Mouse (Mus musculus) embryo, embryonic 11 days (tissue): Measurements from ENCODE around the gene Ccdc85b.

Experiments
- DNase-seq: peaks from one replicate; pipeline ENCODE4 v3.0.0-alpha.2; 2015

Gene Ccdc85b

DNA sequence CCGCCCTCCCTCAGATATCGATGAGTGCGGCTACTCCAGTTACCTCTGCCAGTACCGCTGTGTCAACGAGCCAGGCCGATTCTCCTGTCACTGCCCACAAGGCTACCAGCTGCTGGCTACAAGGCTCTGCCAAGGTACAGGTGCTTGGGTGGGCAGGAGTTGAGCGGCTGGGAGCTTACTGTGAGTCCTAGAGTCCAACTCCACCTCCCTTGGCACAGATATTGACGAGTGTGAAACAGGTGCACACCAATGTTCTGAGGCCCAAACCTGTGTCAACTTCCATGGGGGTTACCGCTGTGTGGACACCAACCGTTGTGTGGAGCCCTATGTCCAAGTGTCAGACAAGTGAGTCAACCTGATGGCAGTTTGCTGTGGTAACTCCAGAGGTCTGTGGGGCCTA, 22.3 kb upstream of the Ccdc85b start:
- no peak for DNase-seq

DNA sequence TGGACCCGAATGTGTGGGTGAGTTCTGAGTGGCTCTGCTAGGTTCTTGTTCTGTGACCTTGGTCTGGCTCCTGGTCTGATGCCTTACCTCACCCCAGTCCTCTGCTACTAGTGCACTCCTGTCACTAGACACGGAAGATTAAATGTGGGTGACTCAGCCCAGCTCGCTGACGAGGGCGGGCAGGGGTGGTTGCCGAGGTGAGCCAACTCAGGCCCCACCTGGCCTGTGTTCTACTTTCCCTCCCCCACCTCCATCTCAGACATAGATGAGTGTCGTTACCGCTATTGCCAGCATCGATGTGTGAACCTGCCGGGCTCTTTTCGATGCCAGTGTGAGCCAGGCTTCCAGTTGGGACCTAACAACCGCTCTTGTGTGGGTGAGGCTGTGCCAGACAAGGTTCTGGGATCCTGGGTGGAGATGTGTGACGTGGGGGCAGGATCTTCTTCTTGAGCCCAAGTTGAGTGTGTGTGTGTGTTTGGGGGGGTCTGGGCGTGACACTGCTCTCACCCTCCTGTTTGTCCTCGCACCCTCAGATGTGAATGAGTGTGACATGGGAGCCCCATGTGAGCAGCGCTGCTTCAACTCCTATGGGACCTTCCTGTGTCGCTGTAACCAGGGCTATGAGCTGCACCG, 20.1 kb upstream of the Ccdc85b start:
- DNase-seq: no peak

DNA sequence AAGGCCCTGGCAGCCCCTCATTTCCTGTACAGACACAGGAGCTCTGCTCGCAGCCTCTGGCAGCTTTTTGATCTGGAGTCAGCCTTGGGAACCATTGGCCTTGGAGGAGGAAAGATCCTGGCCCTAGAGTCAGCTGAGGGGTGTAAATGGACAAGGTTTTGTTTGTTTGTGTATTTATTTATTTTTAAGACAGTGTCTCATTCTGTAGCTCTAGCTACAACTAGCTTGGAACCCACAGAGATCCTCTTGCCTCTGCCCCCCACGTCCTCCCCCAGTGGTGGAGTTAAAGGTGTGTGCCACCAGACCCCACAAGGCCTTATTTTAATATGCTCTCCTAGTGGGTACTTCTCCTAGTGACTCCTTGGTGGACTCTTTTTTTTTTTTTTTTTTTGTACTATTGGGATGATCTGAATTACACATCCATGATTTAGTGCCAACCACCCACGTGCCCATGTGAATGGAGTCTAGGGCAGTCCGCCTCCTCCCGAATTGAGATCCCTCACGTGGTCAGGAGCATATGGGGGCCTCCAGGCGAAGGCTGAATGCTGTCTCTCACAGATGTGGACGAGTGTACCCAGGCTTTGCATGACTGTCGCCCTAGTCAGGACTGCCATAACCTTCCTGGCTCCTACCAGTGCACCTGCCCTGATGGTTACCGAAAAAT, 19.4 kb upstream of the Ccdc85b start:
- no peak for DNase-seq

DNA sequence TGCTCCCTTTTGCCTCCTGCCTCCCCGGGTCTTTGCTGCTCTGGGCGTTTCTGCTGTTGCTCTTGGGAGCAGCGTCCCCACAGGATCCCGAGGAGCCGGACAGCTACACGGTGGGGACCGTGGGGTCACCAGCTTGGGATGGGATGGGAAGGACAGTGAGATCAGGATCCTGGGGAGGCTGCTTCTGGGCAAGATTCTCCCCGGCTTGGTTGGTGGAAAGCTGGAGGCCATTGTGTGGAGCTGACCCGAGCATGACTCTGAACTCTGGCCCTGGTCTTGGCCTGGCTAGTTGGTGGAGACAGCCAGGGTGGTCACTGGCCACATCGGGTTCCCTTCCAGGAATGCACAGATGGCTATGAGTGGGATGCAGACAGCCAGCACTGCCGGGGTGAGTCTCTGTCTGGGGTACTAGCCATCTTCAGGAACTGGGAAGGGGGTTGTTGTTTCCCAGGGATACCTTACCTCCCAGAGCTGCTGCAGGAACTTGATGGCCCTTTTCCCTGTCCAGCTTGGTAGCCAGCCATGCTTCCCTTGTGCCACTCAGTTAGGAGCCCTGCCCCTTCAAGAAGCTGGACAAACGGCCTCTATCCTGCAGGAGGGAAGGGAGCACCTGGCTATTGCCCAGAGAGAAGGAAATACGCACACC, 17.5 kb upstream of the Ccdc85b start:
- DNase-seq: peak; percentile 39

DNA sequence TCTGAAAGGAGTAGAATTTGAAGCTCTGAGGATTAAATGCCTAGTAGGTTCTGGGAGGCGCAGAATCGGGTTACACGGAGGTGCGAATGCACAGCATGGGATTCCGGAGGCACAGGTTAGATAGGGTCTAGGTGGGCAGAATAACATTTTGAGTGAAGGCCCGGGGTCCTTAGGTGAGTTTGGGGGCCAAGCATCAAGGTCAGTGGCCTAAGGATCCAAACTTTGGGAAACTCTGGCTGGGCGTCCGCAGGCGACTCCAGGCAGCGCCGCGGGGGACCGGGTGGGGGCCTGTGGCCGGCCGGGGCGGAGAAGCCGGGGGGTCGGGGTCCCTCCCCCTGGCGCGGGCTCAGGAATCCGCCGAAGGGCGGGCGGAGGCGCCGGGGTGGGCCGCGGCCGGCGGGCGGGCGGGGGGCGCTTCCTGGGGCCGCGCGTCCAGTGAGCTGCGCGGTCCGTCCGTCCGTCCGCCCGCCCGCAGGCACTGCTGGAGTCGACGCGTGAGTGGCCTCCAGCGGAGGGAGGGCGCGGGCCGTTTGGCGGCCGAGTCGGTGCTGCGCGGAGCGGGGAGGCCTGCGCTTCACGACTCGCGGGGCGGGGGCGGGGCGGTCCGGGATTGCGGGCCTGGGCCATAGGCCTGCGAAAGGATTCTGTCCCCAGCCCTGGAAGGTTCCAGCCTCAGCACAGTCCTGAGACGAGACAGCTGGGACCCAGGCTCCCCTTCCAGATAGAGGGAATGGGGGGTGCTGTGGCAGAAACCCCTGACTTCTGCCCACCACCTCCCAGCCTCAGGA, 16.8 kb upstream of the Ccdc85b start:
- peak; percentile 74 for DNase-seq

DNA sequence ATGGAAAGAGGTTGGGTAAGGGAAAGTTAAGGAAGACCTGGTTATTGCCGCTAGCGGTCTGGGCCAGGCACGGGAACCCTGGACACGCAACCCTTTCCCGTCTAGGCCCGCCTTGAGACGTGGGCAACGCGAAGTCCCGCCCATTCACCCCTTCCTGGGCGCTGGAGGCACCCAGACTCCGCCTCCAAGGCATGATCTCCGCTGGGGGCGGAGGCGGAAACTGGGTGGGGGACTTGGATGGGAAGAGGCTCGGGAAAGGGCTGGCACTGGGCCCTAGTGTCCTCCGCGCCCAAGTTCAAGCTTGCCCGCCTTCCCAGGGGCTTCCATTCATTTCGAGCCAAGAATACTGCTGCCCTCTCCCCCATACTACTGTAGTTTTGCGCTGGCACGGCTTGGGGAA, 16.0 kb upstream of the Ccdc85b start, which contains the start of gene Efemp2:
Gene Efemp2, plus strand, starts transcription at position 235 of the 400 bp plus-strand sequence.
- peak; percentile 90 for DNase-seq

DNA sequence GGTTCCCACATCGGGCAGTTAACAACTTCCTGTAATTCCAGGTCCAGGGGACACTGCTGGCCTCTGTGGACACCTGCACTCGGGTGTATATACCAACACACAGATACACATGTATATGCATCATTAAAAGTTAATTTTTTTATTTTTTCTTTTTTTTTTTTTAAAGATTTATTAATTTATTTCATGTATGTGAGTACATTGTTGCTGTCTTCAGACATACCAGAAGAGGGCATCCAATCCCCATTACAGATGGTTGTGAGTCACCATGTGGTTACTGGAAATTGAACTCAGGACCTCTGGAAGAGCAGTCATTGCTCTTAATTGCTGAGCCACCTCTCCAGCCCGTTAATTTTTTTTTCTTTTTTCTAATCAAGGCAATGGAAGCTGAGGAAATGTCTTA, 15.2 kb upstream of the Ccdc85b start:
- DNase-seq: no peak

DNA sequence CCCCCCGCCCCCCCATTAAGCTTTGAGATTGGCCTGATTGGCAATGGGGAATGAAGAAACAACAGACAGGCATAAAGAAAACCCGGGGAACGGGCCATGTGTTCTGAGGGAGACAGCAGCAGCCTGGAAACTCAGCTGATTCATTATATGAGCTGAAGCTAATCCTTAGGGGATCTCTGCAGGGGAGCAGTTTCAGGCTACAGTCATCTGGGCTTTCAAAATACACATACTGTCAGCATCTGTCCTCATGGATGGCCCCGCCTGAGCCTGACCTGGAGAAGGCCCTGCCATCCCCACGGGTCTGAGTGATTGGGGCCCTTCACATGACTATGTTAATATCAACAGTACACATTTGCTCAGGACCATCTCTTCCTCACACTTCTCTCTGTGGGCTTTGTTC, 14.2 kb upstream of the Ccdc85b start:
- no peak for DNase-seq

DNA sequence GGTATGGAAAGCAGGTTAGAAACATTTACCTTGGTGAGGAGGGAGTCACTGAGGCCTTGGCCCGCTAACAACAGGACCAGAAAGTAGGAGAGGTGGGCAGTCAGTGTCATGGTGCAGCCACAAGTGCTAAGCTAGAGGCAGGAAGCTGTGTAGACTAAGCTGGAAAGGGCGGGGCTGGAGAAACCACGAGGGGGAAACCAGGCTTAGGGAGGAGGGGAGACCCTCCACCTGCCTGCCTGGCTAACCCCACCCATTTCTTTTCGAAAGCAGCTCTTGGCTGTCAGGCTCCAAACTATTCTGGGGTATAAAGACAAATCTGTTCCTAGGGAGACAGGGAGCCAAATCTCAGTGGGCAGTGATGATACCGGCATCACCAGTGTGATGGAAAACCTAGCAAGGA, 10.7 kb upstream of the Ccdc85b start, which contains the start of gene Ctsw:
Gene Ctsw, minus strand, starts transcription at position 134 of the 400 bp plus-strand sequence.
- DNase-seq: no peak

DNA sequence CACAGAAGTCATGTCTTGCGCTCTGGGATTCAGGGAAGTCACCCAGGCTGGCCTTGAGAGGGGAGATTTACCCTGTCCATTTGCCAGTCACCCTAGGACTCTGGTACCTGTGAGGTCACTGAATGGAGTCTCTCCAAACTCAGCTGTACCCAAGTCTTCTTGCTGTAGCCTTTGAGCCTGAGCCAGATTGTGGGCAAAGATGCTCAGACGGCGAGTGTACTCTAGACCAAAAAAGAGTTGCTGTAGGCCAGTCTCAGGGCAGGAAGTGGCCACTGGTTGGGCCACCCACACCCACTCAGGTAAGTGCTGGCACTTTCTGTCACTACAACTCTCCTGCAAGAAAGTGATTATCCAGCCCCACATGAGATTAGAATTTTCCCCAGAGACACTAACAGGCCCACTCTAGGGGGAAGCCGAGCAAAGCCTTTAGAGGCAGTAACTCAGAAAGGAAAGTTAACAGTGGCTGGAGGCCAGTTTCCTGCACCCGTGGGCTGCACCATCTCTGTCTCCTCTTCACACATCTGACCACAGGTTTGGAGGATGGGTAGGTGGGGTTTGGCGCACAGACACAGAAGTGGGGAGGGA, 9.3 kb upstream of the Ccdc85b start:
- DNase-seq: no peak

DNA sequence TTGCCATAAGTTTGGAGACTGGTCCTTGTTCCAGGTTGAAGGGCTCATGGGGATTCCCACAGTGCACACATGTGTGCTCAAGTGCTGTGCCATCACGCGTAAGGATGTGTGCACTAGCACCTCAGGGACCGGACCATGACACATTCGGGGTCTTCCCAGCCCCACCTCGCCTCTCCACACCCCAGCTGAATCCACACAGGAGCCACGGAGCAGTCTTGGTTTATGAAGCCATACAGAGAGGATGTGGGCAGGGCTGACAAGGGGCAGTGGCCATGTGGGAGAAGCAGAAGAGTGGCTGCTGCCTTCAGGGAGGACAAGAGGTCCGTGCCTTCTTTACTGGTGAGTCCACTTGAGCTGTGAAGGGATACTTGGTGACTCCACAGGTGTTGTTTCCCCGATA, 7.3 kb upstream of the Ccdc85b start:
- no peak for DNase-seq

DNA sequence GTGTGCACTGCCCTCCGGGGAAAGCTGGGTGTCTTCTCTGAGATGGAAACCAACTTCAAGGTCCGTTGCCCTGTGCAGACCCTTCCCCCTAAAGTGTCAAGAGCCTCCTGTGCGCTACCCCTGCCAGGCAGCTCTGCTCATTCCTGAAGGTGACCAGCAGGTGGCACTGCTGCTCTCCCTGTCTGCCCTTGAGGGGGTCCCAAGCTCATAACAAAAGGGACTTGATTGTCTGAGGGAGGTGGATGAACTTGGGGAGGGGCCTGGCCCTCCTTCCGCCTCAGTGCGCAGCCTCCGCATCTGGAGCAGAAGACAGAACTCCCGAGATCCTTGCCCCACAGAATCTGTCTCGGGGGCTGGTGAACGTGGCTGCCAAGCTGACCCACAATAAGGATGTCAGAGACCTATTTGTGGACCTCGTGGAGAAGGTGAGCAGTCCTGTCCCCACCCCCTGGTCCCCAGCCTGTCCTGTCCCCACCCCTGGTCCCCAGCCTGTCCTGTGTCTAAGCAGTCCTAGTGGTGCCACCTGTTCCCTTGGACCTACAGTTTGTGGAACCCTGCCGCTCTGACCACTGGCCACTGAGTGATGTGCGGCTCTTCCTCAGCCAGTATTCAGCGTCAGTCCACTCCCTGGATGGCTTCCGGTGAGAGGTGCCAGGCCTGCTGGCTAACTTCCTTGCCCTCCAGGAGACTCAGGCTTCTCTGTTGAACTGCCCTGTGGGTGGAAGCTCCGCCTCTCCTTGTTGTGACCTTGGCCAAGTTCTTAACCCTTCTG, 6.3 kb upstream of the Ccdc85b start:
- DNase-seq: peak; percentile 85

DNA sequence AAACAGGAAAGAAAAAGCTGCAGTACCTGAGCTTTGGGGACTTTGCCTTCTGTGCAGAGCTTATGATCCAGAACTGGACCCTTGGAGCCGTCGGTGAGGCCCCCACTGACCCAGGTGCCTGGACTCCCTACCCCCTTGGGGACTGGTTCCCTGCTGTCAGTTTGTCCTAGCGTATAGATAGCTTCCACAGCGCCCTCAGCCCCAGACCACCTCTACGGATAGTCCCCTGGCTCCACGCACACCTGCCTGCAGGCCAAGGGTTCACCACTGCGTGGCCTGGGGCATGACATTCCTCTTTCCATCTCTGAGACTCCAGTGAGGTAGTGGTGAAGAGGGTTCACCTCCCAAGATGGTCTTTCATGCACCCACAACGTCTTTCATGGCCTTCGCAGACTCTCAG, 5.5 kb upstream of the Ccdc85b start:
- no peak for DNase-seq

DNA sequence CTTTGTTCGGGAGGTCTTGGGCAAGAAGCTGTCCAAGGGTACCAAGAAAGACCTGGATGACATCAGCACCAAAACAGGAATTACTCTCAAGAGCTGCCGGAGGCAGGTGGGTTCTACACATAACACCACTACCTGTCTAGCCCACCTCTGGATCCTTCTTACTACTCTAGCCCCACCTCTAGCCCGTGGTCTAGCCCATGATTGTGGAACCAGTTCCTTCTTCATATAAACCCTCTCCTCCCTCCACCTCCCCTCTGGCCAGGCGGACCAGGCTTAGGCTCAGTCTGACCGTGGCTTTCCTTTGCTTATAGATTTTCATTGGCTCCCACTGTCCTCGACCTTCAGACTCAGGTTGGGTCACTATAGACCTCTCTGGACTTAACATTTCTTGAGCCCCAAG, 3.7 kb upstream of the Ccdc85b start:
- no peak for DNase-seq

DNA sequence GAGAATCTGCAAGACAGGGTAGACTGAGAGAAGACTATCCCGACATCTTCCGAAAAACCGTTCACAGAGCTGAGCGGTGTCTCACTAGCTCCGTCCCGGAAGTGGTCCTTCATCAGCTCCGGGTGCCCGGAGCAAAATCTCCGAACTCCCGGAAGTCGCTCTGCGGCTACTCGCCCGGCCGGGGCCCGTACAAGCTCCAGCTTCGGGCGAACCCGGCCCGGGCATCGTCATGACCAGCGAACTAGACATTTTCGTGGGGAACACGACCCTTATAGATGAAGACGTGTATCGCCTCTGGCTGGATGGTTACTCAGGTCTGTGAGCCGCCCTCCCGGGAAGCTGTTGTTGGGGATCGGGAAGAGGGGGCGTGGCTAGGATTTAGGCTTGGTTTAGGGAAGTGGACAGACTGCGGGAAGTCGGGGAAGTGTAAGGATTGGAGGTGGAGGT, 2.8 kb upstream of the Ccdc85b start, which contains the start of gene Fibp:
Gene Fibp, plus strand, starts transcription at position 151 of the 447 bp plus-strand sequence.
- peak; percentile 95 for DNase-seq

DNA sequence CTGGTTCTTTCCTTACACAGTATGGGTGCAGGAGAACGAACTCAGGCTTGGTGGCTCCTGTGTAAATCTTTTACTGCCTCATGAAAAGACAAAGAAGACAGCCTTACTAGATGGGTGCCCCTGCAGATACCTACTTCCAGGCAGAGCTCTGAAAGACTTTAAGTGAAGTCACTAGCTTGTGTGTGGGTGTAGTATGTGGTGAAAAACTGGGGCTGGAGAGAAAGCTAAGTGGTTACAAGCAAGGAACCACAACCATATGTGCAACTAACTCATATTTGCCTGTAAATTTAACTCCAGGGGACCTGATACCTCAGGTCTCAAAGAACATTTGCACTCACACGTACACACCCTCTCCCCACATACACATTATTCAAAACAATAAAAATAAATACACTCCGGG, 2.2 kb upstream of the Ccdc85b start:
- no peak for DNase-seq

DNA sequence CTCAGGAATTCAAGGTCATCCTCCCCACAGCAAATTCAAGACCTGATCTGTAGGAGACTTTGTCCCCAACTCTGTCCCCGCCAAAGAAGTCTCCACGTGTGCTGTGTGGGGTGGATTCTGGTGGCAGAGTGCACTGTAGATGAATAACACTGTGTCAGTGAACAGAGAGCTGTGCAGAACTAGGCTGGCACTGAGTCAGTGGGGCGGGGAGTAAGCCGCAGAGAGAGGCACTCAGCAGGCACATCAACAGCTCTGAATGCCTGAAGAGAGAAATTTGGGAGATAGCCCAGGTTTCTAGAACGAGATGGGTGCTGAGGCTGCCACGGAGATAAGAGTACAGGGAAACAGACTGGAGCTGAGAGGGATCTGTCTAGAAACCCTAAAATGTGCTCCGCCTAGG, 1.3 kb upstream of the Ccdc85b start:
- DNase-seq: no peak

DNA sequence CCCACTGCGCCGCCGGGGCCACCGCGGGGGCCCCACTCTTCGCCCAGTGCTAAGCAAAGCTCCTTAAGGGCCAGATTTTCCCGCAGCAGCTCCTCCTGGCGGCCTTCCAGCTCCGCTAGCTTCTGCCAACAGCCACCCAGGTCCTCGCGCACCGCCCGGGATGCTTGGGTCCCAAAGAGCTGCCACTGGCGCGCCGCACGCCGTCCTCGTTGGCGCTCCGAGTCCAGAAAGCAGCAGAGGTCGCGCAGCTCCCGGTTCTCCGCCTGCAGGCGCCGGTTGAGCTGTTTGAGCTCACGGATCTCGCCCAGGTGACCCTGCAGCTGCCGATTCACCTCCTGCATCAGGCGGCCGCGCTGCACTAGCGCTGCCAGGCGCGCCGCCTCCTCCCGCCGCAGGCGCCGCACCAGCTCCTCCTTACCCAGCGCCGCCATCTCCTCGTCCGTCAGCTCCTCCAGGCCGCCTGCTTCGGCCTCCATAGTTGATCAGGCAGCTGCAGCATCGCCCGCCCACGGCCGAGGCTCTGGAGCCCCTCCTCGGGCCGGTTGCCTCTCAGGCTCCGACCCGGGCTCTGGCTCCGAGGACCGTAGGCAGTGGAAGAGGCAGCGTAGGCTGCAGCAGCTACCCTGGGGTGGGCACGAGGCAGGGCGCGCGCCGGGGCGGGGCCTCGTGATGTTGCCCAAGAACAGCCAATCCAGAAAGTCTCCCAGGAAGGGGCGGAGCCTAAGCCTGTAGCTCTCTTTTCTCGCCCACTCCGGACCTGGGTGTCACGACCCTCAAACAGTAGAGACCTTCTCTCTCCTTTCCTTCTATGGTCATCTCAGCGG, 560 bp downstream of the Ccdc85b start:
- DNase-seq: peak; percentile 97

DNA sequence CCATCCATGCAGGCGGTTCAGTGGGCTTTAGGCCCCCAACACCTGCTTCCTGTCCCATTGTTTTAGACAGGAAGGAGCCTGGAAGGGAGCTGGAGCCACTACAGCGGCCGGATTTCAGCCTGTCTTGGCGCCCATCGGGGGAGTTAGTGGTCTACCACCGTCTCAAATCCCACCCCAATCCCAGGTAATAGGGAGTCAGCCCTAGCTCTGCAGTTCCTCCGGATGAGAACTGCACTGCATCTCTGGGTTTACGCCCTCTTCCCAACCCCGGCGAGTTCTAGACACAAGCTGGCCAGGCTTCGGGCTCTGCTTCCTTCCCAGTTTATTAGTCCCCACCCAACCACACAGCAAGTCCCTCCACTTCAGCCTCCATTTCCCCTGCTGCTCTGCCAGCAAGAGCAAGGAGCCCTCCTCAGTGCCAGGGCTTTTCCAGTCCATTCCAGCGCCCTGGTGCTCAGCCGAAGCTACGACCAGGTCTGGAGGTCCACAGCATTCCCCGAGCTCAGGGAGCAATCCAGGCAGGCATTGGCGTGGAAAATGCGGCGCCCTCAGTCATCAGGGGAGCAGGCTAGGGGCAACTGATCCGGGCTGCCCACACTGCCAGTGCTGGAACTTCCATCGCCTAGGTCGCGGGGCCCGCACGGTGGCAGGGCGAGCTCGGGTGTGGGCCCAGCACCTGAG, 1.3 kb downstream of the Ccdc85b start:
- DNase-seq: peak; percentile 50

DNA sequence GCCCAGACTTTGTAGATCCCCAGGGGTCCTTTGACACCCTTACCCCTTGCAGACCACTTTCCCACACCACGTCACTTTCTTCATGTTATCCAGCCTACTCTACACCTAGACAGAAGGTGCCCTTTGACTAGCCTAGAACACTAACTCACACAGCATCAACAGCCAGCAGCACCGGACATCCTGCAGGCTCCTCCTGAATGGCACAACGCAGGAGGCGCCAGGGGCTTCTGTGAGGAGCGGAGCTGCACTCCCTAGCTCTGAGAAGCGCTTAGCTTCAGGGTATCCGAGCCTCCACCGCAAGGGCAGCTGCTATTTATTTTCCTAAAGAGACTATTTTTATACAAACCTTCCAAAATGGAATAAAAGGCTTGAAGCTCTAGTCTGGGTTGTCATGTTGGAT, 2.1 kb downstream of the Ccdc85b start:
- DNase-seq: no peak

DNA sequence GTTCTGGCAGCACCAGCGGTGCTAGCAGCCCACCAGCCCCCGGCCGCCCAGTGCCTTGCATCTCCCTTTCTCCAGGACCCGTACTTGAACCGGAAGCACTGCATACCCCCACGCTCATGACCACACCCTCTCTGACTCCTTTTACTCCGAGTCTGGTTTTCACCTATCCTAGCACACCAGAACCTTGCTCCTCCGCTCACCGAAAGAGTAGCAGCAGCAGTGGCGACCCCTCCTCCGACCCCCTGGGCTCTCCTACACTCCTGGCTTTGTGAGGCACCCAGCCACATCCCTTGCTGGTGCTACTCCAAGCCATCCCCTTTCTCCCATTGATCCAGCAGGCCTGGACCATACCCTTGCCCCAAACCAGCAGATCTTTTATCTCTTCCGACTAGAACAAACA, 2.7 kb downstream of the Ccdc85b start:
- no peak for DNase-seq
